Mouse (Mus musculus) C2C12 (cell line): Measurements from ENCODE around the gene Tsen2.

Source experiments
- CEBPB ChIP-seq: IDR thresholded peaks from one replicate; pipeline ENCODE4 v1.6.1; 2011; ENCODE audit warnings: low read depth, mild to moderate bottlenecking, control low read depth, moderate library complexity
- CTCF ChIP-seq: IDR thresholded peaks from one replicate; pipeline ENCODE4 v1.5.1; 2011; ENCODE audit not compliant: control insufficient read depth, insufficient read depth, insufficient read length
- FOSL1 ChIP-seq: IDR thresholded peaks from one replicate; pipeline ENCODE4 v1.8.0; 2011; ENCODE audit warnings: mild to moderate bottlenecking, low read length; ENCODE audit not compliant: poor library complexity, insufficient read depth, severe bottlenecking
- MAX ChIP-seq: IDR thresholded peaks from one replicate; pipeline ENCODE4 v1.6.1; 2011; ENCODE audit warnings: mild to moderate bottlenecking, control low read depth
- MYOD1 ChIP-seq: IDR thresholded peaks from one replicate; pipeline ENCODE4 v1.6.1; 2011; ENCODE audit warnings: low read depth; ENCODE audit not compliant: control insufficient read depth, insufficient read length
- USF1 ChIP-seq: IDR thresholded peaks from one replicate; pipeline ENCODE4 v1.6.1; 2011; ENCODE audit warnings: low read depth, mild to moderate bottlenecking, control low read depth, moderate library complexity

- TF ChIP-seq CTCF (no peak), USF1 (no peak), CEBPB (no peak), MAX (no peak), MYOD1 (no peak), FOSL1 (no peak)
Observed at GRCm38 (mm10) chr6:115592458-115592857, 48.0 kb downstream of the Tsen2 start, which contains the start of gene Mkrn2os.
